Mouse (Mus musculus) embryonic facial prominence, embryonic 14.5 days (tissue): ENCODE data around the gene Sh3pxd2a. TPM values are rescaled to one million over a fixed set of nuclear protein-coding genes. Genes with fewer than 3 reads are reported as not detected.

Experiments
- ATAC-seq: fragments of 200-750 bp; cut with Nextera tagmentation; 2 replicates; pipeline ENCODE4 v1.8.0; 2017; ENCODE audit warnings: low read depth, moderate number of reproducible peaks, moderate TSS enrichment
- DNase-seq: peaks from one replicate; pipeline ENCODE4 v3.0.0-alpha.2; 2015; ENCODE audit warnings: low spot score
- H3K27ac ChIP-seq: fragments of 300-500 bp; sonication (generic); replicated peaks from 2 replicates; pipeline ENCODE4 v1.5.1; 2014; ENCODE audit warnings: low read depth, mild to moderate bottlenecking, low read length, moderate library complexity
- H3K27me3 ChIP-seq: fragments of 300-500 bp; sonication (generic); replicated peaks from 2 replicates; pipeline ENCODE4 v1.6.1; 2014; ENCODE audit warnings: low read length; ENCODE audit not compliant: control insufficient read depth, insufficient read depth
- H3K36me3 ChIP-seq: fragments of 300-500 bp; sonication (generic); 2 replicates; pipeline ENCODE4 v1.6.1; 2014; ENCODE audit warnings: low read length, mixed read lengths; ENCODE audit not compliant: control insufficient read depth, insufficient read depth
- H3K4me1 ChIP-seq: fragments of 300-500 bp; sonication (generic); 2 replicates; pipeline ENCODE4 v1.6.1; 2014; ENCODE audit warnings: antibody characterized with exemption, low read length; ENCODE audit not compliant: control insufficient read depth, insufficient read depth
- H3K4me2 ChIP-seq: fragments of 300-500 bp; sonication (generic); 2 replicates; pipeline ENCODE4 v1.6.1; 2014; ENCODE audit warnings: low read depth, mild to moderate bottlenecking, low read length, moderate library complexity, mixed read lengths
- H3K4me3 ChIP-seq: fragments of 300-500 bp; sonication (generic); 2 replicates; pipeline ENCODE4 v1.5.1; 2014; ENCODE audit warnings: low read depth, mild to moderate bottlenecking, low read length
- H3K9ac ChIP-seq: fragments of 300-500 bp; sonication (generic); 2 replicates; pipeline ENCODE4 v1.6.1; 2014; ENCODE audit warnings: low read depth, mild to moderate bottlenecking, low read length, moderate library complexity, mixed read lengths
- H3K9me3 ChIP-seq: fragments of 300-500 bp; sonication (generic); 2 replicates; pipeline ENCODE4 v1.6.1; 2016; ENCODE audit warnings: low read length; ENCODE audit not compliant: control insufficient read depth
- WGBS: fragments of 180-500 bp; shearing (Covaris S2); extraction: QIAGEN DNeasy Blood & Tissue Kit; methylation state at CpG from one replicate; pipeline ENCODE4 v1.1.7; 2014; 5-methylcytosine and 5-hydroxymethylcytosine counted together
- polyA plus RNA-seq: library from polyadenylated mRNA; unstranded; fragments of >200 nt; fragmentation: Nextera tagmentation; extraction: Ambion mirVana; gene quantifications from 2 replicates; pipeline ENCODE4 v1.2.1, GENCODE M21; 2014

The Sh3pxd2a gene
- polyA plus RNA-seq, 1 experiment from 2014 or later: 20.3 TPM

DNA sequence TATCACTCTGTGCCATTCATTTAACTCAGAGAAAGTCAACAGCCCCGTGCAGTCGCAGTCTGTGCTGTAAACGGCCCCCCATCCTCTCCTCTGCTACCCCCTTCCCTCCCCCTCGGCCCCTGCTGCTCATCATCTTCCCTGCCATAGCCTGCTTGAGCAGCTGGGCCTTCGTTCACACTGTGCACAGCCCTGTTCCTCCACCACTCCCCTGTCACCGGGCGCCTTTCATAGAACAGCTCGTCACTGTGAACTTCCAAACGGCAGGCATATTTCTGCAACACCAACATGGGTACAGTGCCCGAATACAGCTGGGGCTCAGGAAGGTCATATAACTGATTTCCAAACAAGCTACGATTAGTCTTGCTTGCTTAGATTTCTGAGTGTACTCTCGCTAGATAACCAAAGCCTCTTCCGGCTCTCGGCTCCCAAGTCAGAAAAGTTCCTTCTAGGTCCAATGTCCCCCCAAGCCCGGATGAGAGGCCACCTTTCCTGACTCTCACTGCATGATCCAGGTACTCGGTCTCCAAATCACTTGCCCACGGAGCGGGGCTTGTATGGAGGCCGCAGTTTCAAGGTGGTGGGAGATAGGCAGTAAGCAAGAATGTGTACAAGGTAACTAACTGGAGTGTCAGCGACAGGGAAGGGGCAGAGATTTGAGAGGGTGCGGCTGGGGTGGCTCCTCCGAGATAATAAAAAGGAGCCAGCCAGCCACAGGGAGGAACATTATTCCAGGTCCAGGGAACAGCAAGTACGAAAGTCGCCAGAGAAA lies 125.6 kb downstream of the Sh3pxd2a start:
- Histone ChIP-seq H3K9me3 (no peaks in the 10 kb centered on the region), H3K27me3 (peaks cover 4% of the 10 kb centered on the region; the same call in 1 of the 2 replicates), H3K36me3 (no peaks in the 10 kb centered on the region), H3K4me1 (peaks cover 33% of the 10 kb centered on the region), H3K9ac (peak overlapping the region; percentile 42), H3K4me3 (peak overlapping the region; percentile 32), H3K27ac (0 out of 2 replicates have a peak overlapping the region, but pooled peaks have one; percentile 28), H3K4me2 (peak overlapping the region; percentile 71)
- no peak for DNase-seq
- peak; percentile 35; the same call in 1 of the 2 replicates for ATAC-seq
- 29% methylated on average over 24 of the region's 24 CpGs for WGBS

DNA sequence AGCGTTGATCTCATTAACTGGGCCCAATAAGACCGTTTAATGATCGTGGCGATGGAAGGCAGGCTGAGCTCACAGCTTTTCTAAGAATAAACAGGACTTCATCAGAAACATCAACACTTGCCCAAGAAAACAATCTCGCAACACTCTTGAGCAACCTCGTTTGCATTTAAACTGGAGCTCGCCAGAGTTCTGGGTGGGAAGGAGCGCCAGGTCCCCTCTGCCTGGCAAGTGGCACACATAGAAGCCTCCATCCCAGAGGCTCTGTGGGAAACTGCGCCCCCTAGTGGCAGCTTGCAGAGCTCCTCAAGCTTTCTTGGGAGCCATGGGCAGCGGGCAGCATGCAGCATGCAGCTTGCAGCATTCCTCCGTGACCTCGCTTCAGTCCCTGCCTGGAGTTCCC lies 126.5 kb downstream of the Sh3pxd2a start:
- Histone ChIP-seq H3K27me3 (0 out of 2 replicates have a peak, but pooled peaks cover under 1% of the 10 kb centered on the region), H3K4me3 (0 out of 2 replicates have a peak overlapping the region, but pooled peaks have one; percentile 3), H3K9me3 (no peaks in the 10 kb centered on the region), H3K27ac (no peak overlapping the region), H3K36me3 (no peaks in the 10 kb centered on the region), H3K9ac (peak overlapping the region; percentile 40; the same call in 1 of the 2 replicates), H3K4me2 (peak overlapping the region; percentile 71), H3K4me1 (peaks cover 35% of the 10 kb centered on the region)
- 24% methylated on average over 12 of the region's 12 CpGs for WGBS
- peak; percentile 93 for DNase-seq
- peak; percentile 79 for ATAC-seq

DNA sequence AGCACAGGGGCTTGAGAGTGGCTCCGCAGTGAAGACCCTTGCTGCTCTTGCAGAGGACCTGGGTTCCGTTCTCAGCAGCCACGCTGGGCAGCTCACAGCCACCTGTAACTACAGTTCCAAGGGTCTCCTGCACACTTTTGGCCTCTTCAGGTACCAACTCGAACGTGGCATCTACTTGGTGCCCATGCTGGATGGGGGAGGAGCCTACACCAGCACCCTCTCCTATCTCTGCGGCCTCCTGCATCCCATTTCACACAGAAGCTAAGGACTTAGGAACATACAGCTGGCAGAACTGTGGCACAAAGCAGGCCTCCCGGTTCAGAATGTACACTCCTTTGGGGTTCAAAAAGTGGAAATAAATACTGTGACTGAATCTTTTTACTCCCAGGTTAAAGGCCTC lies 127.0 kb downstream of the Sh3pxd2a start:
- ATAC-seq (no peak), DNase-seq (no peak)
- H3K4me3 ChIP-seq: no peak overlapping the region
- no peak overlapping the region for H3K4me2 ChIP-seq
- H3K4me1 ChIP-seq: peaks cover 40% of the 10 kb centered on the region
- no peaks in the 10 kb centered on the region for H3K27me3 ChIP-seq
- no peak overlapping the region for H3K9ac ChIP-seq
- WGBS: 79% methylated on average over 7 of the region's 7 CpGs
- no peaks in the 10 kb centered on the region for H3K36me3 ChIP-seq
- H3K27ac ChIP-seq: no peak overlapping the region
- H3K9me3 ChIP-seq: no peaks in the 10 kb centered on the region

DNA sequence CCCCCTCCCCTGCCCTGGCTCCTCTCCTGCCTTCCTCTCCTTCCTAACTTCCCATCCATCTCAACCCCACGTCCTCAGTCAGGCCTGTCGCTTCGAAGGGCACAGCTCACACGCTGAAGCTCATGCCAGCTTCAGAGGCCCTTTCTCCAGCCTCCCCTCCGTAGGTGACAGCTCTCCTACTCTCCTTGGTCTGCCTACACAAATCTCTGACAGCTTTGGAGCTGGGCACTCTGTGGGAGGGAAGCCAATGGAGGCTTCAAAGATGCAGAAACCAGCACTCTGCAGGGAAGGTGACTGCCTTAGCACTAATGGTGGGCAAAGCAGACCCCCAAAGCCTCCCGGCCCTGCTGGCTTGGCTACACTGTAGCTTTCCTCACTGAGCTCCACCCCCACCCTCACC lies 128.9 kb downstream of the Sh3pxd2a start:
- Histone ChIP-seq H3K9me3 (no peaks in the 10 kb centered on the region), H3K9ac (no peak overlapping the region), H3K4me3 (no peak overlapping the region), H3K4me1 (peaks cover 51% of the 10 kb centered on the region), H3K4me2 (no peak overlapping the region), H3K36me3 (no peaks in the 10 kb centered on the region), H3K27me3 (no peaks in the 10 kb centered on the region), H3K27ac (no peak overlapping the region)
- DNase-seq (no peak), ATAC-seq (no peak)
- WGBS: 68% methylated on average over 6 of the region's 6 CpGs

DNA sequence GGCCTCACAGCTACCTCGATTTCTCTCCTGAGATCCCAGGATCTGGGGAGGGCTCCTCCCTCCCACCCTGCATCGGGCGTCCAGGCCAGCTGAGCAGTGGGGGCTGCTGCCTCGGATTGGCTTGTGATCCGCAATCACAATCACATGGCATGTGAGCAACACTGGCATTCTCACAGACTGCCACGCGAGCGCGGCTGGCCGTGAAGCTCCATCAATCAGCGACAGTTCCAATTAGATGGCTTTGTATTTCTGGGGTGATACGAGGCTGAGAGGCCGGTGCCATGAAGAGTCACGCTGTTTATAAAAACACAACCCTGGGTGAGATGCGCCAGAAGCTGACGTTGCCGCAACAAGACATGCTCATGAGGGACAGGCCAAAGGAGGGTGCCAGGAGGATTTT lies 129.5 kb downstream of the Sh3pxd2a start:
- DNase-seq: no peak
- 50% methylated on average over 17 of the region's 17 CpGs for WGBS
- no peak overlapping the region for H3K27ac ChIP-seq
- H3K9ac ChIP-seq: 0 out of 2 replicates have a peak overlapping the region, but pooled peaks have one; percentile 2
- H3K4me2 ChIP-seq: no peak overlapping the region
- H3K36me3 ChIP-seq: no peaks in the 10 kb centered on the region
- no peak for ATAC-seq
- peaks cover 54% of the 10 kb centered on the region for H3K4me1 ChIP-seq
- H3K4me3 ChIP-seq: no peak overlapping the region
- H3K9me3 ChIP-seq: no peaks in the 10 kb centered on the region
- no peaks in the 10 kb centered on the region for H3K27me3 ChIP-seq

DNA sequence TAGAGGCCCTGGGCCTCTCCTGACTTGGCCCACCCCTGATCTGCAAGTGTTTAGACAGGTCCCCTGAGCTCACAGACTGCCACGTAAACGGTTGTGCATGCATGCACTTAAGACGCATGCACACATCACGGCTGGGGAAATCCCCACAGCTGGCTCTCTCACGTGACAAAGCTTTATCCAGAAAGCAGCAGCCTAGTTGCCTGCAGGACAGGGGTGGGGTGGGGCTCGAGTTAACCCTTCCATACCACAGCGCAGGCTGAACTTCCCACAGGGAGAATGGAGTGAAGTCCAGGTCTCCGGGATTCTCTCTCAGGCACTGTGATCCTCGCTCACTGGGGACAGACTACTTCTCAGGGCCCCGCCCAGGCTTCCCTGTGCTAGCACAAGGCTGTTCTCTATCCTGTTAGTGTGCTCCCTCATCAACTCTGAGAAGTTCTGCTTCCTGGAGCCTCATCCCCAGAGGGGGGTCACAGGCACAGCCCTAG lies 133.4 kb downstream of the Sh3pxd2a start:
- H3K9ac ChIP-seq: peak overlapping the region; percentile 15; the same call in 1 of the 2 replicates
- DNase-seq (peak; percentile 98), ATAC-seq (peak; percentile 92)
- H3K36me3 ChIP-seq: no peaks in the 10 kb centered on the region
- H3K4me1 ChIP-seq: peaks cover 56% of the 10 kb centered on the region
- H3K27me3 ChIP-seq: no peaks in the 10 kb centered on the region
- peak overlapping the region; percentile 21 for H3K4me2 ChIP-seq
- peak overlapping the region; percentile 80 for H3K27ac ChIP-seq
- 4% methylated on average over 10 of the region's 10 CpGs for WGBS
- no peaks in the 10 kb centered on the region for H3K9me3 ChIP-seq
- no peak overlapping the region for H3K4me3 ChIP-seq

DNA sequence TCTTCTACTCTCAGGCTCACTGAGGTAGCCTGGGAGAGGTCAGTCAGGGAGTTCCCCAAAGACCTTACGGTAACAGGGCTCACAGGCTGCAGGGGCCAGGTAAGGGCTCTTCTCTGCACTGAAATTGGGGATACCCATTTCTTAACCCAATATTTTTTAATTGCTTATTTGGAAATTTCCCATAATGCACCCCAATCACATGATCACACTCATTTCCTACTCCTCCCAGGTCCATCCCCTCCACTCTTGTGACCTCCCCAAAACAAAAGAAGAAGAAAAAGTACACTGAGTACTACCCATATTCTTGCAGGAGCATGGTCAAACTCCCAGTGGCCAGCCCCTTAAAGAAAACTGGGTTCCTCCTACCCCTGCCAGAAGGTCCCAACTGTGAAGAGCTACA lies 135.1 kb downstream of the Sh3pxd2a start:
- no peaks in the 10 kb centered on the region for H3K27me3 ChIP-seq
- WGBS: 93% methylated on average over 1 of the region's 1 CpGs
- no peak overlapping the region for H3K4me3 ChIP-seq
- H3K27ac ChIP-seq: peak overlapping the region; percentile 4; the same call in 1 of the 2 replicates
- no peak overlapping the region for H3K4me2 ChIP-seq
- ATAC-seq (no peak), DNase-seq (no peak)
- H3K4me1 ChIP-seq: peaks cover 50% of the 10 kb centered on the region
- H3K9ac ChIP-seq: no peak overlapping the region
- no peaks in the 10 kb centered on the region for H3K9me3 ChIP-seq
- H3K36me3 ChIP-seq: no peaks in the 10 kb centered on the region

DNA sequence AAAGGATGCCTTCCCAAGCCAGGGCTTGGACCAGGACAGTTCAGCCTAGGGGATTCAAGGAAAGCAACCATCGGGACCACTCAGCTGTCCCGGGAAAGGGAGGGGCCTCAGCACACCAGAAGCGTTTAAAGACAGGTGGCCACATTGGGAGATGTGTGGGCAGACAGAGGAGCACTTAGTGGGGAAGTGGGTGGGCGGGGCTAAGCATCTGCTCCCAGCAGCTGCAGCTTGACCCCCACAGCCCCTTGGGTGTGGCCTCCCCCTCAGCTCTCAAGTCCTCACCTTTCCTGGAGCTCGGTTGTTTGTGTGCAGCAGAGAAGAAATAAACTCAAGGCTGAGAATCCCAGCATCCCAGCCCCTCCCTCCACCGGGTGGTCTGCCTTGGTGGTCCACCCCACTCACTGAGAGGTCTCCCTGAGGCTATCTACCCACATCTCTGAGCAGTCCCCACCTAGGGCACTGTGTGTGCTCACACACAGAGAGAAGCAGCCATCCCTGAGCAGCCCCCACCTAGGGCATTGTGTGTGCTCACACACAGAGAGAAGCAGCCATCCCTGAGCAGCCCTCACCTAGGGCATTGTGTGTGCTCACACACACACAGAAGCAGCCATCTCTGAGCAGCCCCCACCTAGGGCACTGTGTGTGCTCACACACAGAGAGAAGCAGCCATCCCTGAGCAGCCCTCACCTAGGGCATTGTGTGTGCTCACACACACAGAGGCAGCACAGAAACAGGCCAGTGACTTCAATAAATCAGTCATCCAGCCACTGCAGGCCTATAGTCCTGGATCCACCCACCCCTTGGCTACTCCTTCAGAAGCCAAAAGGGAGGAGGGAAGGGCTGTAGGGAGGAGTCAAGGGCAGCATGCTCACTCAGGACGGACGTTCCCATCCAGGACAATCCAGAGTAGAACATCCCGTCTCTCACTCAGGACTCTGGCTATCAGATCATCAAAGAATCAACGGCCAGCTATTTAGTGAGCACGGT lies 136.0 kb downstream of the Sh3pxd2a start:
- Histone ChIP-seq H3K9me3 (no peaks in the 10 kb centered on the region), H3K4me3 (no peak overlapping the region), H3K27me3 (no peaks in the 10 kb centered on the region), H3K4me1 (peaks cover 47% of the 10 kb centered on the region), H3K27ac (peak overlapping the region; percentile 4), H3K9ac (no peak overlapping the region), H3K4me2 (no peak overlapping the region), H3K36me3 (no peaks in the 10 kb centered on the region)
- ATAC-seq (no peak), DNase-seq (peak; percentile 83)
- WGBS: 28% methylated on average over 11 of the region's 11 CpGs
